Comparison of ENCODE assay signal across 8 mouse cellular contexts in the genomic region with DNA sequence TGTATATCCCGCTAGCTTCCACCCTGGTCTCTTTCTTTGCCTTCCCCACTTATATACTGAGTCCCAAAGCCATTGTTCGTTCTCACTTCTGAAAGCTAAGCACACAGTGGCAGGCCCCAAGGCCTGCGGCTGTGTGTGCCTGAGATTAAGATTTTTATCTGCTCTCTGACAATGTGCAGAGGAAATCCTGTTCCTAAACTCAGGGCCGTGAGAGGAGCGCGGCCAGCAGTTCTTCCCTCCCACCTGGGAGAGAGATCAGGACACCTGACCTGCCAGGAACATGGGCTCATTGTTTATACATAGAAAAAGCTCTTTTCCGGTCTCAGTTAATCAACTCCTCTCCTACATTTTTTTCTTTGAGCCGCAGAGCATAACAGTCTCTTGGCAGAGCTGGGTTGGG. TPM values are rescaled to one million over a fixed set of nuclear protein-coding genes. Genes with fewer than 3 reads are reported as not detected.
DNase-seq lines count a peak whose midpoint lies in the region; ATAC-seq and TF ChIP-seq lines count a peak whose summit lies in the region.

No protein-coding gene starts in this region.

- WGBS in bone marrow, adult 2 months: 14% methylated on average over 8 of the region's 8 CpGs
- 14% methylated on average over 8 of the region's 8 CpGs for WGBS in lung, embryonic 14.5 days

- H3K9ac ChIP-seq in lung, embryonic 14.5 days: no peak overlapping the region; the same call in 1 of the 2 replicates

- H3K27ac ChIP-seq in bone marrow, adult 2 months (ENCODE audit: control insufficient read depth, insufficient read depth, low read depth, low read length, poor library complexity): peak overlapping the region; percentile 16
- H3K27ac ChIP-seq in lung, embryonic 14.5 days (ENCODE audit: low read depth): peak overlapping the region; percentile 73

- peaks cover 26% of the 10 kb centered on the region for H3K4me1 ChIP-seq in bone marrow, adult 2 months (ENCODE audit: control insufficient read depth, insufficient read depth, low read length)
- H3K4me1 ChIP-seq in lung, embryonic 14.5 days (ENCODE audit: insufficient read depth): peaks cover 23% of the 10 kb centered on the region

- DNase-seq in 416B (ENCODE audit: low read depth) (peak; percentile 88), adipocyte (ENCODE audit: low spot score) (no peak)
- peak; percentile 52 for DNase-seq in heart, postnatal 4 days
- DNase-seq in lung, embryonic 14.5 days: peak; percentile 70
- DNase-seq in natural killer cell, adult 2 months (ENCODE audit: low spot score in 2 of 2): no peak
- DNase-seq in left cerebral cortex, postnatal 14 days (ENCODE audit: low spot score in 2 of 2): no peak

- no peak overlapping the region for H3K4me2 ChIP-seq in lung, embryonic 14.5 days

- TF ChIP-seq CTCF in bone marrow, adult 2 months (IDR thresholded peaks at IDR 0.05; ENCODE audit: control insufficient read depth, insufficient read depth, low read length): no peak
- TF ChIP-seq CTCF in lung, embryonic 14.5 days (IDR thresholded peaks at IDR 0.05; ENCODE audit: low read depth): no peak

- H3K36me3 ChIP-seq in lung, embryonic 14.5 days (ENCODE audit: insufficient read depth): no peaks in the 10 kb centered on the region

- no peaks in the 10 kb centered on the region for H3K9me3 ChIP-seq in lung, embryonic 14.5 days (ENCODE audit: low read depth, low read length)

- H3K4me3 ChIP-seq in bone marrow, adult 2 months (replicated peaks; ENCODE audit: control insufficient read depth, low read depth, low read length): no peak overlapping the region
- H3K4me3 ChIP-seq in lung, embryonic 14.5 days (ENCODE audit: low read depth, low read length): no peak overlapping the region

- no peaks in the 10 kb centered on the region for H3K27me3 ChIP-seq in lung, embryonic 14.5 days (ENCODE audit: insufficient read depth, low read length)

- ATAC-seq in lung, embryonic 14.5 days (ENCODE audit: insufficient read depth): peak; percentile 68
- no peak for ATAC-seq in cerebellum, adult (ENCODE audit: insufficient number of reproducible peaks, low FRiP score, low TSS enrichment)

- intact Hi-C loops in left cerebral cortex, postnatal 14 days (cut with DNase I): no loop called here

- no peak for TF ChIP-seq POLR2A in bone marrow, adult 2 months (IDR thresholded peaks at IDR 0.05; ENCODE audit: borderline replicate concordance, control insufficient read depth, low read depth, low read length)

RNA-seq across cellular contexts. Expression of a gene that starts 36.5 kb away (rescaled TPM):
- 17.4 and 33.9 TPM in 2 replicates for polyA plus RNA-seq in bone marrow, adult 2 months (2011; ENCODE audit: insufficient read depth, insufficient read length, low replicate concordance, missing spikeins)
- total RNA-seq in heart, postnatal 4 days (2021): 10 to 100 TPM; 38.9 to 41.1 TPM
- polyA plus RNA-seq in lung, embryonic 14.5 days (2014; fragmentation: Nextera tagmentation; extraction: Ambion mirVana): 35.7 and 37.8 TPM in 2 replicates
- 1 to 10 TPM; 7.6 to 7.8 TPM for total RNA-seq in left cerebral cortex, postnatal 14 days (2021)

Comparison
In these comparisons a context has a peak if more than half of its experiments do, and no peak if none do; other contexts are left out.
1. DNase-seq: peak in 416B (single experiment), heart, postnatal 4 days (single experiment) and lung, embryonic 14.5 days (single experiment); none in adipocyte (single experiment), natural killer cell, adult 2 months (0 of 2) and left cerebral cortex, postnatal 14 days (0 of 2).
2. RNA of a gene that starts 36.5 kb away (total RNA-seq): 38.9 to 41.1 TPM in heart, postnatal 4 days; 7.6 to 7.8 TPM in left cerebral cortex, postnatal 14 days; every median in the first group is over 4 times any median in the second.